Mouse (Mus musculus): ENCODE data around the gene Rbx1. TPM values are rescaled to one million over a fixed set of nuclear protein-coding genes. Genes with fewer than 3 reads are reported as not detected.

The Rbx1 gene
- polyA plus RNA-seq, 1 experiment from 2014 or later = 432 TPM

GRCm38 (mm10) chr15:81510621-81511020 lies 44.5 kb downstream of the Rbx1 start:
- no peaks in the 10 kb centered on the region for H3K36me3 ChIP-seq (ENCODE audit: control insufficient read depth, insufficient read depth, low read length)
- H3K9me3 ChIP-seq (replicated peaks; ENCODE audit: control insufficient read depth, low read length) = no peaks in the 10 kb centered on the region
- no peak overlapping the region for H3K27ac ChIP-seq (ENCODE audit: low read length)
- H3K4me1 ChIP-seq (ENCODE audit: control insufficient read depth, insufficient read depth, low read length) = peaks cover 19% of the 10 kb centered on the region
- H3K27me3 ChIP-seq (ENCODE audit: control insufficient read depth, insufficient read depth, low read length) = no peaks in the 10 kb centered on the region
- WGBS = 83% methylated on average over 4 of the region's 4 CpGs
- H3K4me2 ChIP-seq (ENCODE audit: low read depth, low read length) = no peak overlapping the region
- no peak for ATAC-seq (ENCODE audit: insufficient read depth, low FRiP score)
- H3K9ac ChIP-seq (ENCODE audit: low read length) = no peak overlapping the region
- H3K4me3 ChIP-seq (replicated peaks; ENCODE audit: low read length) = no peak overlapping the region

GRCm38 (mm10) chr15:81511601-81512261 lies 45.6 kb downstream of the Rbx1 start:
- peak overlapping the region; percentile 59 for H3K9ac ChIP-seq (ENCODE audit: low read length)
- peak; percentile 66 for ATAC-seq (ENCODE audit: insufficient read depth, low FRiP score)
- H3K27ac ChIP-seq (ENCODE audit: low read length) = peak overlapping the region; percentile 66
- WGBS = 17% methylated on average over 21 of the region's 21 CpGs
- H3K4me1 ChIP-seq (ENCODE audit: control insufficient read depth, insufficient read depth, low read length) = peaks cover 19% of the 10 kb centered on the region
- no peaks in the 10 kb centered on the region for H3K36me3 ChIP-seq (ENCODE audit: control insufficient read depth, insufficient read depth, low read length)
- peak overlapping the region; percentile 53 for H3K4me2 ChIP-seq (ENCODE audit: low read depth, low read length)
- H3K27me3 ChIP-seq (ENCODE audit: control insufficient read depth, insufficient read depth, low read length) = no peaks in the 10 kb centered on the region
- H3K9me3 ChIP-seq (replicated peaks; ENCODE audit: control insufficient read depth, low read length) = no peaks in the 10 kb centered on the region
- peak overlapping the region; percentile 36 for H3K4me3 ChIP-seq (replicated peaks; ENCODE audit: low read length)

GRCm38 (mm10) chr15:81514111-81514971 lies 48.2 kb downstream of the Rbx1 start:
- Histone ChIP-seq H3K4me1 (ENCODE audit: control insufficient read depth, insufficient read depth, low read length) (peaks cover 19% of the 10 kb centered on the region), H3K4me3 (replicated peaks; ENCODE audit: low read length) (peak overlapping the region; percentile 37), H3K9ac (ENCODE audit: low read length) (peak overlapping the region; percentile 60), H3K4me2 (ENCODE audit: low read depth, low read length) (peak overlapping the region; percentile 62), H3K36me3 (ENCODE audit: control insufficient read depth, insufficient read depth, low read length) (no peaks in the 10 kb centered on the region), H3K27me3 (ENCODE audit: control insufficient read depth, insufficient read depth, low read length) (no peaks in the 10 kb centered on the region), H3K9me3 (replicated peaks; ENCODE audit: control insufficient read depth, low read length) (no peaks in the 10 kb centered on the region), H3K27ac (ENCODE audit: low read length) (peak overlapping the region; percentile 75)
- 7% methylated on average over 18 of the region's 18 CpGs for whole genome bisulfite sequencing
- ATAC-seq (ENCODE audit: insufficient read depth, low FRiP score) = peak; percentile 90

- Histone ChIP-seq H3K36me3 (ENCODE audit: control insufficient read depth, insufficient read depth, low read length) (no peaks in the 10 kb centered on the region), H3K4me2 (ENCODE audit: low read depth, low read length) (no peak overlapping the region), H3K9me3 (replicated peaks; ENCODE audit: control insufficient read depth, low read length) (no peaks in the 10 kb centered on the region), H3K9ac (ENCODE audit: low read length) (no peak overlapping the region), H3K27me3 (ENCODE audit: control insufficient read depth, insufficient read depth, low read length) (no peaks in the 10 kb centered on the region), H3K4me3 (replicated peaks; ENCODE audit: low read length) (no peak overlapping the region), H3K4me1 (ENCODE audit: control insufficient read depth, insufficient read depth, low read length) (peaks cover 19% of the 10 kb centered on the region), H3K27ac (ENCODE audit: low read length) (no peak overlapping the region; the same call in 1 of the 2 replicates)
- ATAC-seq (ENCODE audit: insufficient read depth, low FRiP score) = no peak
- WGBS = 79% methylated on average over 3 of the region's 3 CpGs
Measured at GRCm38 (mm10) chr15:81515221-81515620, 49.1 kb downstream of the Rbx1 start.

- Histone ChIP-seq H3K9ac (ENCODE audit: low read length) (no peak overlapping the region), H3K4me2 (ENCODE audit: low read depth, low read length) (no peak overlapping the region), H3K27me3 (ENCODE audit: control insufficient read depth, insufficient read depth, low read length) (no peaks in the 10 kb centered on the region), H3K36me3 (ENCODE audit: control insufficient read depth, insufficient read depth, low read length) (no peaks in the 10 kb centered on the region), H3K4me1 (ENCODE audit: control insufficient read depth, insufficient read depth, low read length) (peaks cover 15% of the 10 kb centered on the region), H3K27ac (ENCODE audit: low read length) (no peak overlapping the region), H3K9me3 (replicated peaks; ENCODE audit: control insufficient read depth, low read length) (no peaks in the 10 kb centered on the region), H3K4me3 (replicated peaks; ENCODE audit: low read length) (no peak overlapping the region)
- ATAC-seq (ENCODE audit: insufficient read depth, low FRiP score) = no peak
- WGBS = 46% methylated on average over 6 of the region's 6 CpGs
Measured at GRCm38 (mm10) chr15:81518031-81518430, 51.9 kb downstream of the Rbx1 start.

GRCm38 (mm10) chr15:81518761-81519160 lies 52.7 kb downstream of the Rbx1 start:
- Histone ChIP-seq H3K9ac (ENCODE audit: low read length) (no peak overlapping the region), H3K4me3 (replicated peaks; ENCODE audit: low read length) (no peak overlapping the region), H3K4me1 (ENCODE audit: control insufficient read depth, insufficient read depth, low read length) (peaks cover 15% of the 10 kb centered on the region), H3K27ac (ENCODE audit: low read length) (no peak overlapping the region), H3K36me3 (ENCODE audit: control insufficient read depth, insufficient read depth, low read length) (no peaks in the 10 kb centered on the region), H3K4me2 (ENCODE audit: low read depth, low read length) (no peak overlapping the region), H3K9me3 (replicated peaks; ENCODE audit: control insufficient read depth, low read length) (no peaks in the 10 kb centered on the region), H3K27me3 (ENCODE audit: control insufficient read depth, insufficient read depth, low read length) (no peaks in the 10 kb centered on the region)
- WGBS = 71% methylated on average over 5 of the region's 5 CpGs
- no peak for ATAC-seq (ENCODE audit: insufficient read depth, low FRiP score)

- peak overlapping the region; percentile 74 for H3K9ac ChIP-seq (ENCODE audit: low read length)
- no peaks in the 10 kb centered on the region for H3K27me3 ChIP-seq (ENCODE audit: control insufficient read depth, insufficient read depth, low read length)
- H3K36me3 ChIP-seq (ENCODE audit: control insufficient read depth, insufficient read depth, low read length) = no peaks in the 10 kb centered on the region
- WGBS = under 1% methylated on average over 38 of the region's 38 CpGs
- ATAC-seq (ENCODE audit: insufficient read depth, low FRiP score) = peak; percentile 61; the same call in 1 of the 2 replicates
- H3K27ac ChIP-seq (ENCODE audit: low read length) = peak overlapping the region; percentile 96
- no peaks in the 10 kb centered on the region for H3K9me3 ChIP-seq (replicated peaks; ENCODE audit: control insufficient read depth, low read length)
- H3K4me1 ChIP-seq (ENCODE audit: control insufficient read depth, insufficient read depth, low read length) = 0 out of 2 replicates have a peak, but pooled peaks cover 5% of the 10 kb centered on the region
- peak overlapping the region; percentile 87 for H3K4me2 ChIP-seq (ENCODE audit: low read depth, low read length)
- H3K4me3 ChIP-seq (replicated peaks; ENCODE audit: low read length) = peak overlapping the region; percentile 62
Measured at GRCm38 (mm10) chr15:81522036-81522751, 56.1 kb downstream of the Rbx1 start.

GRCm38 (mm10) chr15:81522761-81523168 lies 56.7 kb downstream of the Rbx1 start:
- WGBS = under 1% methylated on average over 16 of the region's 16 CpGs
- Histone ChIP-seq H3K4me1 (ENCODE audit: control insufficient read depth, insufficient read depth, low read length) (0 out of 2 replicates have a peak, but pooled peaks cover 5% of the 10 kb centered on the region), H3K4me3 (replicated peaks; ENCODE audit: low read length) (peak overlapping the region; percentile 62), H3K4me2 (ENCODE audit: low read depth, low read length) (peak overlapping the region; percentile 87), H3K27me3 (ENCODE audit: control insufficient read depth, insufficient read depth, low read length) (no peaks in the 10 kb centered on the region), H3K9ac (ENCODE audit: low read length) (peak overlapping the region; percentile 74), H3K36me3 (ENCODE audit: control insufficient read depth, insufficient read depth, low read length) (no peaks in the 10 kb centered on the region), H3K9me3 (replicated peaks; ENCODE audit: control insufficient read depth, low read length) (no peaks in the 10 kb centered on the region), H3K27ac (ENCODE audit: low read length) (peak overlapping the region; percentile 96)
- ATAC-seq (ENCODE audit: insufficient read depth, low FRiP score) = peak; percentile 89

Measured in stomach, embryonic 16.5 days (tissue).